Comparison of ENCODE assay signal across 9 mouse cellular contexts in the genomic region with DNA sequence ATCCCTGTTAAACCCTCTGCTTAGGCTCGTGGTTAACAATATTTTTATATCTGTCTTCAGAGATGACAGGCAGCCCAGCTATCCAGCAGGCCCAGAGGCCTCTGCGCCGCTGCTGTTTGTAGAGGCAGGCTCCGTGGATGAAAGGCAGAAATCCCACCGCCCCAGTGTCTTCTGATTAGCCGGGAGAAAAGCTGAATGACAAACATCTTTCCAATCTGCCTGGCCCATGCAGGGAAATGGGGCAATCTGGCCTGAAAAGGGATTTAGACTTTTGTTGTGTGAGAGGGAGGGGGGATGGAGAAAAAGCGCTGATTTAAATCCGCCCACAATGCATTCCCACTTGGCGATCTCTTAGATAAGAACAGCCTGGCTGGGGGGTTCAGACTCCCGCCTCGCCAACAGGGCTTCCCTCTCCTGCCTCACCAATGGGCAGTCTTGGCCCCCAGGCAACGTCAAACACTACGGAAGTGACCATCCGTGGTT.
DNase-seq lines count a peak whose midpoint lies in the region; ATAC-seq and TF ChIP-seq lines count a peak whose summit lies in the region.
"Had no signal": no experiment of that assay in that cellular context is flagged by ENCODE, and none has a peak within 500 bp of the region (broad histone marks: within the 10 kb centered on the region; RNA-seq: fewer than 3 reads in every experiment).

No protein-coding gene starts in this region.

- TF ChIP-seq CTCF in midbrain, postnatal 0 days (IDR thresholded peaks at IDR 0.05): no peak

- H3K9ac ChIP-seq in embryonic facial prominence, embryonic 11.5 days (replicated peaks; ENCODE audit: low read length): peak overlapping the region; percentile 15; the same call in 1 of the 2 replicates
- peak overlapping the region; percentile 32; the same call in 1 of the 2 replicates for H3K9ac ChIP-seq in hindbrain, embryonic 12.5 days
- H3K9ac ChIP-seq in midbrain, postnatal 0 days (replicated peaks; ENCODE audit: low read length, poor library complexity, severe bottlenecking): no peak overlapping the region
- H3K9ac ChIP-seq: embryonic facial prominence, embryonic 15.5 days had no signal

- H3K27ac ChIP-seq in embryonic facial prominence, embryonic 11.5 days (replicated peaks; ENCODE audit: low read depth, low read length): no peak overlapping the region
- H3K27ac ChIP-seq in hindbrain, embryonic 12.5 days: peak overlapping the region; percentile 60
- H3K27ac ChIP-seq in midbrain, postnatal 0 days (ENCODE audit: low read depth, low read length): peak overlapping the region; percentile 75
- H3K27ac ChIP-seq: embryonic facial prominence, embryonic 15.5 days; gastrocnemius, adult 2 months had no signal

- no peak for ATAC-seq in embryonic facial prominence, embryonic 11.5 days (replicated peaks; ENCODE audit: insufficient number of reproducible peaks, low FRiP score, low TSS enrichment, low read depth)
- ATAC-seq in hindbrain, embryonic 12.5 days (ENCODE audit: low FRiP score): peak; percentile 43; the same call in 1 of the 2 replicates
- no peak for ATAC-seq in midbrain, postnatal 0 days (ENCODE audit: low FRiP score)
- ATAC-seq in megakaryocyte progenitor cell, adult 5-6 weeks (replicated peaks; ENCODE audit: poor library complexity): no peak

- H3K9me3 ChIP-seq in embryonic facial prominence, embryonic 11.5 days (replicated peaks; ENCODE audit: control insufficient read depth, low read length): no peaks in the 10 kb centered on the region
- H3K9me3 ChIP-seq in hindbrain, embryonic 12.5 days (replicated peaks): no peaks in the 10 kb centered on the region
- no peaks in the 10 kb centered on the region for H3K9me3 ChIP-seq in midbrain, postnatal 0 days (ENCODE audit: low read length)
- H3K9me3 ChIP-seq: embryonic facial prominence, embryonic 15.5 days had no signal

- H3K4me1 ChIP-seq in embryonic facial prominence, embryonic 11.5 days (ENCODE audit: control insufficient read depth, insufficient read depth, low read length): no peaks in the 10 kb centered on the region
- H3K4me1 ChIP-seq in hindbrain, embryonic 12.5 days: peaks cover 24% of the 10 kb centered on the region
- peaks cover 10% of the 10 kb centered on the region for H3K4me1 ChIP-seq in midbrain, postnatal 0 days (ENCODE audit: insufficient read depth, low read length)

- peak; percentile 70 for DNase-seq in embryo, embryonic 10 days (ENCODE audit: low spot score)
- peak; percentile 46 for DNase-seq in embryonic facial prominence, embryonic 11.5 days (ENCODE audit: low spot score)
- DNase-seq in midbrain, postnatal 0 days (ENCODE audit: low spot score): peak; percentile 10
- DNase-seq in spleen, postnatal 36 days (ENCODE audit: low spot score in 2 of 2): no peak
- no peak for DNase-seq in adrenal gland, postnatal 25 days
- DNase-seq: gastrocnemius, adult 2 months had no signal

- H3K4me2 ChIP-seq in embryonic facial prominence, embryonic 11.5 days (ENCODE audit: low read depth, low read length): peak overlapping the region; percentile 26; the same call in 1 of the 2 replicates
- H3K4me2 ChIP-seq in hindbrain, embryonic 12.5 days (replicated peaks): peak overlapping the region; percentile 34
- peak overlapping the region; percentile 15; the same call in 1 of the 2 replicates for H3K4me2 ChIP-seq in midbrain, postnatal 0 days (ENCODE audit: low read depth, low read length, poor library complexity, severe bottlenecking)
- H3K4me2 ChIP-seq: embryonic facial prominence, embryonic 15.5 days had no signal

- no peak overlapping the region for H3K4me3 ChIP-seq in embryonic facial prominence, embryonic 11.5 days (ENCODE audit: low read depth, low read length)
- no peak overlapping the region for H3K4me3 ChIP-seq in hindbrain, embryonic 12.5 days
- H3K4me3 ChIP-seq in midbrain, postnatal 0 days (ENCODE audit: low read depth, low read length): no peak overlapping the region
- H3K4me3 ChIP-seq: embryonic facial prominence, embryonic 15.5 days; gastrocnemius, adult 2 months had no signal

- no peaks in the 10 kb centered on the region for H3K36me3 ChIP-seq in embryonic facial prominence, embryonic 11.5 days (replicated peaks; ENCODE audit: control insufficient read depth, insufficient read depth, low read depth, low read length)
- no peaks in the 10 kb centered on the region for H3K36me3 ChIP-seq in hindbrain, embryonic 12.5 days
- H3K36me3 ChIP-seq in midbrain, postnatal 0 days (ENCODE audit: insufficient read depth, low read length): no peaks in the 10 kb centered on the region
- H3K36me3 ChIP-seq: embryonic facial prominence, embryonic 15.5 days had no signal

- no peaks in the 10 kb centered on the region for H3K27me3 ChIP-seq in embryonic facial prominence, embryonic 11.5 days (ENCODE audit: control insufficient read depth, insufficient read depth, low read length)
- H3K27me3 ChIP-seq in hindbrain, embryonic 12.5 days: no peaks in the 10 kb centered on the region
- no peaks in the 10 kb centered on the region for H3K27me3 ChIP-seq in midbrain, postnatal 0 days (ENCODE audit: insufficient read depth, low read length)
- H3K27me3 ChIP-seq: embryonic facial prominence, embryonic 15.5 days had no signal

- 7% methylated on average over 14 of the region's 14 CpGs for WGBS in embryonic facial prominence, embryonic 11.5 days
- WGBS in hindbrain, embryonic 12.5 days: 11% methylated on average over 14 of the region's 14 CpGs
- 14% methylated on average over 14 of the region's 14 CpGs for WGBS in midbrain, postnatal 0 days

Comparison
In these comparisons a context has a peak if more than half of its experiments do, and no peak if none do; other contexts are left out.
1. DNase-seq: peak in embryo, embryonic 10 days (single experiment), embryonic facial prominence, embryonic 11.5 days (single experiment) and midbrain, postnatal 0 days (single experiment); none in spleen, postnatal 36 days (0 of 2) and adrenal gland, postnatal 25 days (single experiment).
2. Peak in every context shown above with its lines, with median percentiles within 50 percentile points of each other: H3K4me2 ChIP-seq.